Mouse (Mus musculus) MEL (cell line): ENCODE measurements at regions not wholly inside any gene's neighbourhood (a gene's known extent, or its start where the extent isn't known, plus 50 kb on each side); places are given as distances from the start of the nearest gene placed in this dataset.

Source experiments
- CHD1 ChIP-seq: IDR thresholded peaks from 2 replicates; pipeline ENCODE4 v1.6.1; 2012; ENCODE audit warnings: low read depth, mild to moderate bottlenecking, inconsistent platforms, low read length, improper control_type of control experiment
- CHD2 ChIP-seq: IDR thresholded peaks from 2 replicates; pipeline ENCODE4 v1.6.1; 2011; ENCODE audit warnings: low read length, improper control_type of control experiment
- CTCF ChIP-seq, 3 experiments: IDR thresholded peaks in 2 of 3; conservative IDR thresholded peaks in 1 of 3; 2 replicates each; pipeline ENCODE4 v1.5.1; 2011 to 2012; ENCODE audit warnings: low read length in 3 of 3, low read depth in 2 of 3, mild to moderate bottlenecking in 2 of 3, improper control_type of control experiment in 1 of 3, inconsistent platforms in 1 of 3, mixed read lengths in 1 of 3, moderate library complexity in 1 of 3; ENCODE audit not compliant: control insufficient read depth in 1 of 3, insufficient read depth in 1 of 3, poor library complexity in 1 of 3, severe bottlenecking in 1 of 3
- JUND ChIP-seq: IDR thresholded peaks from 2 replicates; pipeline ENCODE4 v1.6.1; 2011; ENCODE audit warnings: low read depth, mild to moderate bottlenecking, improper control_type of control experiment, low read length
- MXI1 ChIP-seq: IDR thresholded peaks from 2 replicates; pipeline ENCODE4 v1.6.1; 2011; ENCODE audit warnings: mild to moderate bottlenecking, low read depth, low read length, improper control_type of control experiment
- POLR2A ChIP-seq, 2 experiments: IDR thresholded peaks; 2 replicates each; pipeline ENCODE4 v1.6.1; 2011 to 2012; ENCODE audit warnings: low read length in 2 of 2, mild to moderate bottlenecking in 2 of 2, control low read depth in 1 of 2, improper control_type of control experiment in 1 of 2, low read depth in 1 of 2, moderate library complexity in 1 of 2; ENCODE audit not compliant: control insufficient read depth in 1 of 2, insufficient read depth in 1 of 2, poor library complexity in 1 of 2
- POLR2AphosphoS2 ChIP-seq: IDR thresholded peaks from 2 replicates; pipeline ENCODE4 v1.6.1; 2011; ENCODE audit warnings: low read length, improper control_type of control experiment
- USF2 ChIP-seq, 2 experiments: IDR thresholded peaks; 2 replicates each; pipeline ENCODE4 v1.6.1; 2011 to 2012; ENCODE audit warnings: improper control_type of control experiment in 2 of 2, low read length in 2 of 2, borderline replicate concordance in 1 of 2, inconsistent platforms in 1 of 2, low read depth in 1 of 2, mild to moderate bottlenecking in 1 of 2; ENCODE audit not compliant: insufficient read depth in 1 of 2
- ZC3H11A ChIP-seq: IDR thresholded peaks from 2 replicates; pipeline ENCODE4 v1.6.1; 2012; ENCODE audit warnings: low read depth, mild to moderate bottlenecking, inconsistent platforms, low read length, improper control_type of control experiment
- ZNF384 ChIP-seq: IDR thresholded peaks from 2 replicates; pipeline ENCODE4 v1.6.1; 2012; ENCODE audit warnings: low read depth, mild to moderate bottlenecking, inconsistent platforms, low read length, improper control_type of control experiment

- TF ChIP-seq POLR2AphosphoS2 (no peak), CHD2 (no peak), CTCF (IDR thresholded peaks at IDR 0.05 in 2 of 3, conservative IDR thresholded peaks at IDR 0.05 in 1 of 3; ENCODE audit: control insufficient read depth in 1 of 3, insufficient read depth in 1 of 3, low read depth in 2 of 3, low read length in 3 of 3, poor library complexity in 1 of 3, severe bottlenecking in 1 of 3) (no peak), USF2 (IDR thresholded peaks at IDR 0.05; ENCODE audit: borderline replicate concordance in 1 of 2, insufficient read depth in 1 of 2, low read depth in 1 of 2, low read length in 2 of 2) (no peak), POLR2A (IDR thresholded peaks at IDR 0.05; ENCODE audit: control insufficient read depth in 1 of 2, insufficient read depth in 1 of 2, low read depth in 1 of 2, low read length in 2 of 2, poor library complexity in 1 of 2) (no peak), MXI1 (no peak), CHD1 (no peak), JUND (no peak), ZC3H11A (no peak), ZNF384 (no peak)
Measured at GRCm38 (mm10) chr7:40736971-40737468, 161.1 kb upstream of the Vstm2b start.
